Mouse (Mus musculus): ENCODE measurements around the gene Gm20441.

- no peak for TF ChIP-seq GATA1 (IDR thresholded peaks at IDR 0.05; ENCODE audit: borderline replicate concordance, low read length)
- no peak for TF ChIP-seq FLI1 (IDR thresholded peaks at IDR 0.05; ENCODE audit: low read length)
Observed at GRCm38 (mm10) chr10:75827668-75828360, 47.1 kb upstream of the Gm20441 start.
